Mouse (Mus musculus): ENCODE measurements around the gene Lrp6.

GRCm38 (mm10) chr6:134566818-134567485 is at the start of gene Lrp6:
- TF ChIP-seq POLR2A (IDR thresholded peaks at IDR 0.05; ENCODE audit: insufficient read length, low read depth) = peak; percentile 81
- no peak for TF ChIP-seq TCF12 (IDR thresholded peaks at IDR 0.05; ENCODE audit: insufficient read depth, poor library complexity, severe bottlenecking)
- peak; percentile 55 for TF ChIP-seq REST (IDR thresholded peaks at IDR 0.05; ENCODE audit: insufficient read depth, insufficient read length)
- TF ChIP-seq MYOD1 (IDR thresholded peaks at IDR 0.05; ENCODE audit: control insufficient read depth in 1 of 3, insufficient read length in 2 of 3, low read depth in 2 of 3) = peak in 1 of 3 experiments; percentile 19
- no peak for TF ChIP-seq TCF3 (IDR thresholded peaks at IDR 0.05; ENCODE audit: insufficient read length, low read depth)
- TF ChIP-seq MYOG (IDR thresholded peaks at IDR 0.05; ENCODE audit: control insufficient read depth in 1 of 3, insufficient read depth in 1 of 3, insufficient read length in 2 of 3, low read depth in 2 of 3) = peak in 1 of 3 experiments; percentile 33
- no peak for TF ChIP-seq MAX (IDR thresholded peaks at IDR 0.05; ENCODE audit: low read depth)

All from myocyte (in vitro differentiated cells).